Mouse (Mus musculus) E14TG2a.4 (cell line): ENCODE measurements around the gene Trim41.

Source experiments
- H3K27me3 ChIP-seq: 2 replicates; pipeline ENCODE4 v1.6.1; 2014; ENCODE audit warnings: low read length, control low read depth; ENCODE audit not compliant: insufficient read depth
- H3K36me3 ChIP-seq: 2 replicates; pipeline ENCODE4 v1.6.1; 2014; ENCODE audit warnings: low read length, control low read depth; ENCODE audit not compliant: insufficient read depth
- H3K4me1 ChIP-seq: replicated peaks from 2 replicates; pipeline ENCODE4 v1.6.1; 2014; ENCODE audit warnings: low read depth, low read length, control low read depth
- H3K4me3 ChIP-seq: replicated peaks from 2 replicates; pipeline ENCODE4 v1.5.1; 2014; ENCODE audit warnings: mild to moderate bottlenecking, low read length
- H3K9me3 ChIP-seq: 2 replicates; pipeline ENCODE4 v1.6.1; 2014; ENCODE audit warnings: low read length, control low read depth
- CTCF ChIP-seq: conservative IDR thresholded peaks from 2 replicates; pipeline ENCODE4 v1.5.1; 2014; ENCODE audit warnings: low read length
- NANOG ChIP-seq: IDR thresholded peaks from 2 replicates; pipeline ENCODE4 v1.6.1; 2014; ENCODE audit warnings: borderline replicate concordance, low read length, mixed read lengths
- POU5F1 ChIP-seq: IDR thresholded peaks from 2 replicates; pipeline ENCODE4 v1.6.1; 2014; ENCODE audit warnings: low read length, borderline replicate concordance

Gene Trim41

GRCm38 (mm10) chr11:48840805-48841204, 23.7 kb upstream of the Trim41 start:
- H3K4me3 ChIP-seq = no peak overlapping the region
- TF ChIP-seq NANOG = no peak
- H3K36me3 ChIP-seq = no peaks in the 10 kb centered on the region
- H3K4me1 ChIP-seq = peaks cover 49% of the 10 kb centered on the region
- H3K9me3 ChIP-seq = no peaks in the 10 kb centered on the region
- H3K27me3 ChIP-seq = peaks cover 45% of the 10 kb centered on the region

GRCm38 (mm10) chr11:48838879-48839680, 21.9 kb upstream of the Trim41 start:
- TF ChIP-seq CTCF (no peak), NANOG (no peak)
- peaks cover 52% of the 10 kb centered on the region for H3K4me1 ChIP-seq
- no peaks in the 10 kb centered on the region for H3K36me3 ChIP-seq
- no peaks in the 10 kb centered on the region for H3K9me3 ChIP-seq
- peak overlapping the region; percentile 88 for H3K4me3 ChIP-seq
- H3K27me3 ChIP-seq = peaks cover 45% of the 10 kb centered on the region

GRCm38 (mm10) chr11:48838181-48838797, 21.1 kb upstream of the Trim41 start:
- Histone ChIP-seq H3K4me3 (peak overlapping the region; percentile 88), H3K9me3 (no peaks in the 10 kb centered on the region), H3K4me1 (peaks cover 52% of the 10 kb centered on the region), H3K36me3 (no peaks in the 10 kb centered on the region), H3K27me3 (peaks cover 45% of the 10 kb centered on the region)
- TF ChIP-seq CTCF = no peak
- TF ChIP-seq NANOG = no peak

GRCm38 (mm10) chr11:48837310-48838180, 20.4 kb upstream of the Trim41 start:
- TF ChIP-seq NANOG = no peak
- peaks cover 44% of the 10 kb centered on the region for H3K27me3 ChIP-seq
- peaks cover 52% of the 10 kb centered on the region for H3K4me1 ChIP-seq
- no peaks in the 10 kb centered on the region for H3K9me3 ChIP-seq
- no peaks in the 10 kb centered on the region for H3K36me3 ChIP-seq
- H3K4me3 ChIP-seq = peak overlapping the region; percentile 88

- H3K27me3 ChIP-seq = peaks cover 42% of the 10 kb centered on the region
- TF ChIP-seq NANOG = no peak
- no peak for TF ChIP-seq CTCF
- TF ChIP-seq POU5F1 = no peak
- H3K36me3 ChIP-seq = no peaks in the 10 kb centered on the region
- peaks cover 52% of the 10 kb centered on the region for H3K4me1 ChIP-seq
- H3K9me3 ChIP-seq = no peaks in the 10 kb centered on the region
- H3K4me3 ChIP-seq = peak overlapping the region; percentile 88
These were observed 19.8 kb upstream of the Trim41 start for GRCm38 (mm10) chr11:48836990-48837309.

- Histone ChIP-seq H3K36me3 (no peaks in the 10 kb centered on the region), H3K27me3 (peaks cover 42% of the 10 kb centered on the region), H3K9me3 (no peaks in the 10 kb centered on the region), H3K4me3 (no peak overlapping the region), H3K4me1 (peaks cover 52% of the 10 kb centered on the region)
- TF ChIP-seq NANOG = no peak
- no peak for TF ChIP-seq POU5F1
- no peak for TF ChIP-seq CTCF
These were observed 18.8 kb upstream of the Trim41 start for GRCm38 (mm10) chr11:48835923-48836322.

GRCm38 (mm10) chr11:48833731-48834639, 16.8 kb upstream of the Trim41 start:
- Histone ChIP-seq H3K36me3 (no peaks in the 10 kb centered on the region), H3K4me3 (peak overlapping the region; percentile 85), H3K27me3 (peaks cover 27% of the 10 kb centered on the region), H3K4me1 (peaks cover 43% of the 10 kb centered on the region), H3K9me3 (no peaks in the 10 kb centered on the region)
- TF ChIP-seq POU5F1 = no peak
- no peak for TF ChIP-seq NANOG
- no peak for TF ChIP-seq CTCF
